Mouse (Mus musculus) liver, adult 2 months (tissue): Measurements from ENCODE around the gene Slamf6. TPM values are rescaled to one million over a fixed set of nuclear protein-coding genes. Genes with fewer than 3 reads are reported as not detected.

Experiments used
- DNase-seq: peaks from one replicate; pipeline ENCODE4 v3.0.0-alpha.2; 2011; ENCODE audit warnings: low read depth, low spot score; ENCODE audit errors: extremely low read depth
- H3K27ac ChIP-seq: fragments of 200-500 bp; replicated peaks from 2 replicates; pipeline ENCODE4 v1.5.1; 2012; ENCODE audit warnings: low read depth, mild to moderate bottlenecking, control low read depth, inconsistent platforms, low read length; ENCODE audit not compliant: insufficient read depth
- H3K27me3 ChIP-seq: fragments of 200-500 bp; 2 replicates; pipeline ENCODE4 v1.6.1; 2012; ENCODE audit warnings: mild to moderate bottlenecking, moderate library complexity, low read length, inconsistent platforms; ENCODE audit not compliant: control insufficient read depth, insufficient read depth
- H3K36me3 ChIP-seq: fragments of 200-500 bp; 2 replicates; pipeline ENCODE4 v1.6.1; 2012; ENCODE audit warnings: low read length, inconsistent platforms; ENCODE audit not compliant: control insufficient read depth, insufficient read depth
- H3K4me1 ChIP-seq: fragments of 200-500 bp; 2 replicates; pipeline ENCODE4 v1.6.1; 2011; ENCODE audit warnings: low read length; ENCODE audit not compliant: control insufficient read depth, insufficient read depth
- H3K4me3 ChIP-seq: fragments of 200-500 bp; 2 replicates; pipeline ENCODE4 v1.5.1; 2011; ENCODE audit warnings: low read depth, mild to moderate bottlenecking, control low read depth, low read length, moderate library complexity; ENCODE audit not compliant: insufficient read depth
- H3K79me2 ChIP-seq: fragments of 200-500 bp; 2 replicates; pipeline ENCODE4 v1.6.1; 2012; ENCODE audit warnings: inconsistent platforms, mild to moderate bottlenecking, low read length, moderate library complexity; ENCODE audit not compliant: control insufficient read depth, insufficient read depth
- H3K9ac ChIP-seq: fragments of 200-500 bp; 2 replicates; pipeline ENCODE4 v1.6.1; 2012; ENCODE audit warnings: low read depth, mild to moderate bottlenecking, control low read depth, inconsistent platforms, low read length
- CTCF ChIP-seq: fragments of 200-500 bp; IDR thresholded peaks from 2 replicates; pipeline ENCODE4 v1.5.1; 2011; ENCODE audit warnings: low read depth, low read length, control low read depth
- POLR2A ChIP-seq: fragments of 200-500 bp; IDR thresholded peaks from 2 replicates; pipeline ENCODE4 v1.6.1; 2011; ENCODE audit warnings: low read length, control low read depth; ENCODE audit not compliant: insufficient read depth; ENCODE audit errors: extremely low read depth
- WGBS: fragments of 180-500 bp; shearing (Covaris S2); methylation state at CpG from one replicate; pipeline ENCODE4 v1.1.7; 2018; 5-methylcytosine and 5-hydroxymethylcytosine counted together
- polyA plus RNA-seq: library from polyadenylated mRNA; depleted of rRNA; stranded (reverse); fragments of >200 nt; gene quantifications from 2 replicates; pipeline ENCODE4 v1.2.3, GENCODE M21; 2012
- total RNA-seq: library from RNA; depleted of rRNA; stranded (reverse); fragments of >200 nt; gene quantifications from 2 replicates; pipeline ENCODE4 v1.2.3, GENCODE M21; 2014

Gene Slamf6
- total and polyA plus RNA-seq, 2 experiments: 0.29 to 0.46 TPM

- H3K27me3 ChIP-seq: no peaks in the 10 kb centered on the region
- no peaks in the 10 kb centered on the region for H3K4me1 ChIP-seq
- TF ChIP-seq CTCF (no peak), POLR2A (no peak)
- H3K36me3 ChIP-seq: no peaks in the 10 kb centered on the region
- WGBS: 79% methylated on average over 6 of the region's 6 CpGs
- no peak overlapping the region for H3K9ac ChIP-seq
- no peak overlapping the region for H3K27ac ChIP-seq
- H3K79me2 ChIP-seq: no peaks in the 10 kb centered on the region
- DNase-seq: no peak
- H3K4me3 ChIP-seq: no peak overlapping the region
Measured at GRCm38 (mm10) chr1:171946447-171946995, 29.2 kb downstream of the Slamf6 start.

DNA sequence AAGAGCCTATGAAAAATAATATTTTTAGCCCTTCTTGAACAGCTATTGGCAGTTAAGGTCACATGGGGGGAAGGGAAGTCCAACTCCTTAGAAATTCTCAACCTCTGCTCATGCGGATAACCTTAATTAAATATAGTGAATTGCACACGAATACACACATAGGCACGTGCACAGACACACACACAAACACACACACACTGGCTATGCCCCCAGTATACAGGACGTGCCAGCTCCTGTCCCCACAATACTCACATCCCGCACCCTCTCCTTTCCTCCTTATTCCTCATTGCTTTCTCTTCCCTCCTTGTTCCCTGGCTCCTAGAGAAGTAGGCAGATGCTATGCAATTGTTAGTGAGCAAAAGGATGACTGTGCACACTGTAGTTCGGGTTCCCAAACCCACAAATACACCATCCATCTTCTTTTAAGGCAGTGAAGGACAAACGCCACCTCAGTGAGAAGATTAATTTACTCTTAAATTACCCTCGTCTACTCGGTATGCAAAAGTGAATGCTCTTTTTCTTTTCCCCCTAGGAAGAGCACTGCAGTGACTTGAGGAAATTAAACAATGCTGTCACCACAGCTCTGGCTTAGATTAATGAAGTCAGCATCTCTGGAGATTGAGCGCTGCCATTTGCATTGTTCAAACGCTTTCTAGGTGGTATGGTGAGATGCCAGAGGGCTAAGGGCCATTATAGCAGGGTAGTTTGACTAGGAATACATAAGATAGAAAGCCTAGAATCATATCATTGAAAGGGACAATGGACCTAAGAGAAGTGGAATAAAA, 31.0 kb downstream of the Slamf6 start:
- TF ChIP-seq CTCF: no peak
- H3K36me3 ChIP-seq: no peaks in the 10 kb centered on the region
- H3K4me3 ChIP-seq: no peak overlapping the region
- 79% methylated on average over 11 of the region's 11 CpGs for WGBS
- H3K4me1 ChIP-seq: no peaks in the 10 kb centered on the region
- no peak overlapping the region for H3K9ac ChIP-seq
- H3K27ac ChIP-seq: no peak overlapping the region
- DNase-seq: no peak
- no peaks in the 10 kb centered on the region for H3K79me2 ChIP-seq
- H3K27me3 ChIP-seq: no peaks in the 10 kb centered on the region

GRCm38 (mm10) chr1:171948946-171949508, 31.7 kb downstream of the Slamf6 start:
- Histone ChIP-seq H3K27me3 (no peaks in the 10 kb centered on the region), H3K27ac (no peak overlapping the region), H3K9ac (no peak overlapping the region), H3K4me1 (no peaks in the 10 kb centered on the region), H3K36me3 (no peaks in the 10 kb centered on the region), H3K4me3 (no peak overlapping the region), H3K79me2 (no peaks in the 10 kb centered on the region)
- 86% methylated on average over 6 of the region's 6 CpGs for WGBS
- no peak for DNase-seq
- no peak for TF ChIP-seq POLR2A
- no peak for TF ChIP-seq CTCF

GRCm38 (mm10) chr1:171955071-171955470, 37.8 kb downstream of the Slamf6 start:
- Histone ChIP-seq H3K27me3 (no peaks in the 10 kb centered on the region), H3K27ac (no peak overlapping the region), H3K4me1 (no peaks in the 10 kb centered on the region), H3K36me3 (no peaks in the 10 kb centered on the region), H3K9ac (no peak overlapping the region), H3K79me2 (no peaks in the 10 kb centered on the region), H3K4me3 (no peak overlapping the region)
- WGBS: 69% methylated on average over 6 of the region's 6 CpGs
- TF ChIP-seq CTCF (no peak), POLR2A (no peak)
- DNase-seq: no peak

DNA sequence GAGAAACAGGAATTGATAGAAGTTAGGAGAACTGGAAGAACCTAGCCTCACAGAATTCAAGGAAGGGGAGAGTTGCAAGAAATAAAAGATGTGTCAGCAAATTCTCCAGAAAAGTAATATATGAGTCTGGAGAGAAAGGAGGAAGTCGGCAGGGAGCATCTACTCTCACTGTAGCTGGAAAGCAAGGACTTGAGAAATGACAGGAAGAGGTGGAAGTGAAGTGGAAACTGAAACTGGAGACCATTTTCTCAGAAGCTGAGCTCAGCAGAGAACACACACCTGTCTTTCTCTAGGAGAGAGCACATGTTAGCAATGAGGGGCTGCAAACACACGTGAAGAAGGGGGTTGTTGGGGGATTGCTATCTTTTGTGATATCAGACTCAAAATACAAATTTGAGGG, 40.1 kb downstream of the Slamf6 start:
- WGBS: 69% methylated on average over 2 of the region's 2 CpGs

GRCm38 (mm10) chr1:171960726-171961125, 43.4 kb downstream of the Slamf6 start:
- H3K27me3 ChIP-seq: no peaks in the 10 kb centered on the region
- no peaks in the 10 kb centered on the region for H3K4me1 ChIP-seq
- no peaks in the 10 kb centered on the region for H3K36me3 ChIP-seq
- no peak overlapping the region for H3K27ac ChIP-seq
- DNase-seq: no peak
- no peaks in the 10 kb centered on the region for H3K79me2 ChIP-seq
- H3K4me3 ChIP-seq: no peak overlapping the region
- TF ChIP-seq CTCF (no peak), POLR2A (no peak)
- no peak overlapping the region for H3K9ac ChIP-seq
- WGBS: 91% methylated on average over 5 of the region's 5 CpGs

More for the DNA sequence above, 40.1 kb downstream of the Slamf6 start:
- Histone ChIP-seq H3K79me2 (no peaks in the 10 kb centered on the region), H3K4me3 (no peak overlapping the region), H3K27ac (no peak overlapping the region), H3K36me3 (no peaks in the 10 kb centered on the region), H3K9ac (no peak overlapping the region), H3K4me1 (no peaks in the 10 kb centered on the region), H3K27me3 (no peaks in the 10 kb centered on the region)
- peak; percentile 40 for DNase-seq
- TF ChIP-seq CTCF (no peak), POLR2A (no peak)
